Mouse (Mus musculus) liver, adult (tissue): ENCODE data around the gene Met.

Source experiments
- GATA4 ChIP-seq: IDR thresholded peaks from 2 replicates; pipeline ENCODE4 v1.6.1; 2014; ENCODE audit warnings: mild to moderate bottlenecking, low read length; ENCODE audit not compliant: insufficient replicate concordance

Met gene

DNA sequence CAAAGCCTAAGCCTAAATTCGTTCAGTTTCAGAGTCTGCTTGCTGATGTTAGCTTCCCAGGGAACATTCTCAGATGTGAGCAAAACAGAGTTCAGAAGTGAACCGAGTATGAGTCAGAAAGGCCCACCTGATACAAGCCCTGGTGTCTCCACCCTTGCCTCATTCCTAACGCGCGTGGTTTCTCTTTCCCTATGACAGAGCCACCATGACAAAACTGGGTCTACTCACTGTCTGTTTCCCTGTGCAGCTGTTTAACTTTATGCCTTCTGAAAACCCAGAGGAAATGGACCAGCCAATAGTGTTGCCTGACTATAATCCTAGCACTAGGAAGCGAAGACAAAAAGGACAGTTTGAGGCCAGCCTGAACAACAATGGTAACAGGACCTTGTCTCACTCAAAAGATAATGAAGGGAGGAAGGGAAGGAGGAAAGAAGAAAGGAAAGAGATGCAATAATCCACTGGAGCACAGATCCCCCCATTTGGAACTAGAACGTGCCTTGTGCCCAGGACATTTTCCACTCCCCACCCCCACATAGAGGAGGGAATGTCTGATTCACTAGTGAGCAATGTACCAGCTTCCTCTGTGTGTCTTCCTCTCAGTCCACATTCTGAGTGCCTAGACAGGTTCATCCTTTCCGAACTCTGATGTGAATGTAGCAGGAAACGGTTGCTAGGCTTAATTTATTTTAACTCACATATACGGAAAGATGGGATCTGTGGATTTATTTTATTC is 15.4 kb downstream of the Met start:
- TF ChIP-seq GATA4: no peak

- no peak for TF ChIP-seq GATA4
These were observed 17.5 kb downstream of the Met start for GRCm38 (mm10) chr6:17481068-17481467.

- no peak for TF ChIP-seq GATA4
These were observed 21.6 kb downstream of the Met start for GRCm38 (mm10) chr6:17485244-17485643.

GRCm38 (mm10) chr6:17485782-17486181 is 22.2 kb downstream of the Met start:
- TF ChIP-seq GATA4: peak; percentile 61; the same call in 1 of the 2 replicates

DNA sequence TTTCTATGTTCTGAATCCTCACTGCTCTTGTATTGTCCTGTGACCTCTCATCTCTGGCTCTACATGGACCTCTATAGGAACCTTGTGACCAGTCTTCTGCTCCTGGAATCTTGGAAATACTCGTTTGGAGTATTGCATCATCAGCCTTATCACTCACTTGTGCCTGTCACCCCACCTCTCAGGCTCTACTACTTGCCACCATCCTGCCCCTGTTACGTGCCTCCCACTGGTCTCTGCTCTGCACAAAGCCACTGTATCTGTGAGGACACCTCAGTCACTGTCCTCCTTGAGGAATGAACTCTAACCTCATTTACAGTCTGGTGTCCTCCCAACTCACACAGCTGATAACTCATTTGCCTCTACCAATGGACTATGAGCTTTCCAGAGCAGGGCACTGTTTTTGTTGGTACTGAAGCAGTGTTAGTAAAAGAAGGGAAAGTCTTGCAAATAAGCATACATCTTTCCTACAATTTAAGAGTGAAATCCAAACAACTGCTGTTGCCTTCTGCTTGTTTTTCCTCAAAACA is 24.8 kb downstream of the Met start:
- 0 out of 2 replicates have a peak, but pooled peaks have one; percentile 8 for TF ChIP-seq GATA4

GRCm38 (mm10) chr6:17490786-17491185 is 27.2 kb downstream of the Met start:
- no peak for TF ChIP-seq GATA4

- TF ChIP-seq GATA4: no peak
These were observed 27.9 kb downstream of the Met start for GRCm38 (mm10) chr6:17491502-17491901.

GRCm38 (mm10) chr6:17492062-17492461 is 28.5 kb downstream of the Met start:
- TF ChIP-seq GATA4: no peak

DNA sequence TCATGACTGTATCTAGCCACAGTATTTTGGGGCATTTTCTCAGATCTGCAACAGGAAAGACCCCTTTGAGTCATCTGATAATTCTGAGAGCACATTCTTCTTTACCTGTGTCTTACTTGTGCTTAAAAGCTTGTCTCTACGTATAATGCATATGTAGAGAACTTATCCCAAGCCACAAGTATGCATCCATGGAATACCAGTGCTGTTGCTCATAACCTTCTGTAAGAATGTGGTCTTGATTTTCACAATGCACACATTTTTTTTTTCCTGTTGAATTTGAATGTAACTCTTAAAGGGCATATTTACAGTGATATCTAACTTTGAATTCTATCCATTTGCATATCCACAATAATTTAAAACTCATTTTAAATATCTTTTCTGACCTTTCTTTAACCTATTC is 31.8 kb downstream of the Met start:
- no peak for TF ChIP-seq GATA4

DNA sequence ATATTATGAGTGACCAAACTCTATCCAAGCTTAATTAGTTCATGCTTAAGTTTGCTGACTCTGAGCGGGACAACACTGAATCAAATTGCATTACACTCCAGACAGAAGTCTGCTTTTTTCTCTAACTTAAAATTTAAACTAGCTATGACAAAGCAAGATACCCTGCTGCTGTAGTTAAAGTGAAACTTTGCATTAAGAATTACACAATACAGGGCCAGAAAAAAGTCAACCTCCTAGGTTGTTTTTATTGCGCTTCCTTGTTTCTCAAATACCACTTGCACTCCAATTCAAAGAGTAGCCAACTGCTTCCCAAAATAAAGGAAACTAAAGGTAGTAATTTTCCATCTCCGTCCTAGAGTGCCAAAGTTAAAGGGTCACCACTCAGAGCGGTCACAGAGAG is 33.8 kb downstream of the Met start:
- no peak for TF ChIP-seq GATA4

DNA sequence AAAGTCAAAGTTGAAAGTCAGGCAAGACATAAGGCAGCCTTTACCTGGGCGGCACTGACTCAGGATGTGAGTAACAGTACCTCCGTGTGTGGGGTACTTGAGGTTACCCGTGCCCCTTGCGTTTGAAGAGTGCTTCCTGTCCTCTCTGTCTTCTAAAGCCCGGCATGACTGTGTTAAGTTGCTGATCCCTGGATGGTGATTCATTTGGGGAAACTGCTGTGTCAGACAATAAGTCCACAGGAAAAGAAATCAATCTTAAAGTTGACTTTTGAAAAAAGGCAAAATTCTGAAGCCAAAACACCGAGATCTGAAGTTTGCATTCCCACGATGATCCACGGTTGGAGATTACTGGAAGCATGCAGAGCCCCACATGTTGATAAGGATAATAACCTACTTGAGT is 35.2 kb downstream of the Met start:
- no peak for TF ChIP-seq GATA4

DNA sequence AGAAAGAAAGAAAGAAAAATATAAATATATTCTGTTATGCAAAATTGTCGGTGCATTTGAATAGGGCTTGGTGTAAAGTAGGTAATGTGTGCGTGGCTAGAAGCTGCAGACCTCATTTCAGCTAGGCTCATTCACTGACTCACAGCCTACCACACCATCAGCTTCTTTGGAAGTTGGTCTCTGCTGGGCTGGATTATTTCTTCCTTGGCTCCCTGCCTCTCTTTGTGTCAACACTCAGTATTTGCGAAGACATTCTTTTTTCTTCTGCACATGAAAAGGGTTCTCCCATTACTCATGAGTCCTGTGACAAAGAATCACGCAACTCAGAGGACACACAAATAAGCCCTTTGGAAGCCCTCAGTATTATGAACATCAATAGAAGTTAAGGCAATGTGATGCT is 37.8 kb downstream of the Met start:
- no peak for TF ChIP-seq GATA4

GRCm38 (mm10) chr6:17502311-17502710 is 38.7 kb downstream of the Met start:
- no peak for TF ChIP-seq GATA4

- TF ChIP-seq GATA4: no peak
These were observed 40.1 kb downstream of the Met start for GRCm38 (mm10) chr6:17503724-17504123.

DNA sequence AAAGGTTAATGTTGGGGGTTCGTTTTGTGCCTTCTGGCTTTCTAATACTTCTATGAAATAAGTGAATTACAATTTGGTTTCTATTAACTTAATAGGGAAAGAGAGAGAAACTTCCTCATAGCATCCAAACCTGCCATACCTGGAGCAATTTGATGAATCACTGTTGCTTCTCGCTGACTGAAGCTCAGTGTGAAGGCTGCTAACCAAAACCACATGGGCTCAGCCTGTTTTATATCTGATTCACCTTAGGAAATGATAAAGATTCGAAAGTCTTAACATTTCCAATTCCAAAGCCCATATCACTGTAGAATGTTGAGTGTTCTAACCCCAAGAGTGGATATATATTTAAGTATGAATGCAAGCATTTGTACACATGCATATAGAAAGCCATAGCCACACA is 41.9 kb downstream of the Met start:
- TF ChIP-seq GATA4: no peak

DNA sequence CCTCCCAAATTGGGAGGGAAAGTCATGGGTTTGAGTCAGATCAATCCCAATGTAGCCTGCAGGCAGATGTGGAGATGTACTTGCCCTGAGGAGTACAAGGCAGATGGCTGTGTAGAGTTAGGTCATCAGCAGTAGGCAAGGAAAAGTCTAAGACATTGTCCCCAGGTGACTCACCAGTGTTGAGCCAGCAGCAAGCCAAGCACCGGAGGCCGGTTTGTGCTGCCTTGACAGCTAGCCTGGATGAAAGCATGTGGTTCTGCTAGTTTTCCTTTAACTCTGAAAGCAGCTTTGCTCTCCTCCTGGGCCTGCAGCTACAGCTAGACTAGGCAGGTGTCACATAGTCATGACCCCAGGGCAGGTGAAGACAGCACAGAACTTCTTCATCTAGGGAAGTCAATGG is 43.2 kb downstream of the Met start:
- TF ChIP-seq GATA4: no peak

GRCm38 (mm10) chr6:17508184-17508583 is 44.6 kb downstream of the Met start:
- no peak for TF ChIP-seq GATA4
